Mouse (Mus musculus) E14TG2a.4 (cell line): ENCODE measurements around the gene Rsad2.

ENCODE experiments used
- H3K27me3 ChIP-seq: 2 replicates; pipeline ENCODE4 v1.6.1; 2014; ENCODE audit warnings: low read length, control low read depth; ENCODE audit not compliant: insufficient read depth
- H3K36me3 ChIP-seq: 2 replicates; pipeline ENCODE4 v1.6.1; 2014; ENCODE audit warnings: low read length, control low read depth; ENCODE audit not compliant: insufficient read depth
- H3K4me1 ChIP-seq: replicated peaks from 2 replicates; pipeline ENCODE4 v1.6.1; 2014; ENCODE audit warnings: low read depth, low read length, control low read depth
- H3K4me3 ChIP-seq: replicated peaks from 2 replicates; pipeline ENCODE4 v1.5.1; 2014; ENCODE audit warnings: mild to moderate bottlenecking, low read length
- H3K9me3 ChIP-seq: 2 replicates; pipeline ENCODE4 v1.6.1; 2014; ENCODE audit warnings: low read length, control low read depth
- CTCF ChIP-seq: conservative IDR thresholded peaks from 2 replicates; pipeline ENCODE4 v1.5.1; 2014; ENCODE audit warnings: low read length
- NANOG ChIP-seq: IDR thresholded peaks from 2 replicates; pipeline ENCODE4 v1.6.1; 2014; ENCODE audit warnings: borderline replicate concordance, low read length, mixed read lengths
- POU5F1 ChIP-seq: IDR thresholded peaks from 2 replicates; pipeline ENCODE4 v1.6.1; 2014; ENCODE audit warnings: low read length, borderline replicate concordance

The Rsad2 gene

DNA sequence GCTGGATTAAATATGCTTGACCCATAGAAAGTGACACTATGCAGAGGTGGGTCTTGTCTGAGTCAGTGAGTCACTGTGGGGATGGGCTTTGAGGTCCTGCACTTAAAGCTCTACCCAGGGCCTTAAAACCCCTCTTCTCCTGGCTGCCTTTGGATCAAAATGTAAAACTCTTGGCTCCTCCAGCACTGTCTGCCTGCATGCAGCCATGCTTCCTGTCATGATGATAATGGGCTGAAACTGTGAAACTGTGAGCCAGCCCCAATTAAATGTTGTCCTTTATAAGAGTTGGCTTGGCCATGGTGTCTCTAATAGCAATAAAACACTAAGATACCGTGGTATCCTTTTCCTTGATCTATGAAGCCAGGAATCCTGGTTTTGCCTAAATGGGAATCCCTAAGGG is 55.0 kb downstream of the Rsad2 start:
- Histone ChIP-seq H3K36me3 (no peaks in the 10 kb centered on the region), H3K4me3 (no peak overlapping the region), H3K27me3 (no peaks in the 10 kb centered on the region), H3K4me1 (no peaks in the 10 kb centered on the region), H3K9me3 (no peaks in the 10 kb centered on the region)
- TF ChIP-seq CTCF (no peak), POU5F1 (no peak), NANOG (no peak)

DNA sequence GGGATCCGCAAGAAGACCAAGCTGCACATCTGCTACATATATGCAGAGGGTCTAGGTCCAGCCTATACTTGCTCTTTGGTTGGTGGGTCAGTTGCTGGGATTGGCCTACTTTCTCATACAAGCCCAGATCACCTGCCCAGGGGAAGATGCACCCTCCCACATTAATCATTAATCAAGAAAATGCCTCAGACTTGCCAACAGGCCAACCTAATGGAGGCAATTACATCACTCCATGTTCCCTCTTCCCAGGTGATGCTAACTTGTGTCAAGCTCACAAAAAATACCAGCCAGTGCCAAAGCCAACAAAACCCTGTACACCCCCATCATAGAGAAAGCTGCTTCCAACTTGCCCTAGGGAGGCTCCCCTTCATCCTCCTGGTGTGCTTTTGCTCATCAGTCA is 55.5 kb downstream of the Rsad2 start:
- no peak overlapping the region for H3K4me3 ChIP-seq
- no peaks in the 10 kb centered on the region for H3K36me3 ChIP-seq
- H3K4me1 ChIP-seq, result no peaks in the 10 kb centered on the region
- no peaks in the 10 kb centered on the region for H3K9me3 ChIP-seq
- H3K27me3 ChIP-seq, result no peaks in the 10 kb centered on the region
- TF ChIP-seq CTCF (no peak), POU5F1 (no peak), NANOG (no peak)

DNA sequence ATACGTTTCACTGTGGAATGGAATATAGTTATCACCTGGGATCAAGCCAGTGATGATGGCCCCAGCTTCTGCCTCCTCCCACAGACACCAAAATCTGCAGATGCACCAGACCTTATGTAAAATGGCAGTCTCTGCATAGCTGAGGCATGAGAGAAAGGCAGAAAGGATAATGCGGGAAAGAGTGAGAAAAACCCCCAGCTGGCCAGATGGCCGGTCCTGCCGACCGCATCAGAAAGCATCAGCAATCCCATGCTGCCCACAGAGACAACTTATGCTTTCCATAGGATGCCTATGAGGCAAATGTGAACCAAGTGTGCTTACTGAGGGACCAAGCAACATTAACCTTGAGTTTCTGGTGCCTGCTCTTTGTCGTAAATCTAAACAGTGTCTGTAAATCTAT is 56.9 kb downstream of the Rsad2 start:
- Histone ChIP-seq H3K27me3 (no peaks in the 10 kb centered on the region), H3K4me3 (no peak overlapping the region), H3K36me3 (no peaks in the 10 kb centered on the region), H3K4me1 (no peaks in the 10 kb centered on the region), H3K9me3 (no peaks in the 10 kb centered on the region)
- no peak for TF ChIP-seq NANOG
- TF ChIP-seq CTCF, result no peak
- no peak for TF ChIP-seq POU5F1

DNA sequence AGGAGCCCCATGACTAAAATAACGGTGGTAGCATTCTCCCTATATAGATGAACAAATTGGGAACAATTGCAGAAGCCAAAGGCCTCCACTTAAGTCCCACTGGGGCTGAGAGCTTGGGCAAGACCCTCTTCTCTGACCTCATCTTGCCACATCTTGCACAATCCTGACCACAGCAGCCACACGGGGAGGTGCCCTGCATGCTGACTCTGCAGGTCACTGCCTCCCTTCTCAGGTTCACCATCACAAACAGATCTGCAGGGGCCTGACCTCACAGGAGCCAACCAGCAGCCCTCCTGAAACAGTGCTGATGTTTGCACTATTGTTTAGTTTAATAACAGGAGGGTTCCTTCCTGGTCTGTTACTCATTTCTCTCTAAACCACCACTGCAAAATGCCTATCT is 57.7 kb downstream of the Rsad2 start:
- no peak for TF ChIP-seq POU5F1
- TF ChIP-seq NANOG, result no peak
- TF ChIP-seq CTCF, result no peak
- H3K9me3 ChIP-seq, result no peaks in the 10 kb centered on the region
- no peaks in the 10 kb centered on the region for H3K4me1 ChIP-seq
- H3K27me3 ChIP-seq, result no peaks in the 10 kb centered on the region
- H3K4me3 ChIP-seq, result no peak overlapping the region
- H3K36me3 ChIP-seq, result no peaks in the 10 kb centered on the region

DNA sequence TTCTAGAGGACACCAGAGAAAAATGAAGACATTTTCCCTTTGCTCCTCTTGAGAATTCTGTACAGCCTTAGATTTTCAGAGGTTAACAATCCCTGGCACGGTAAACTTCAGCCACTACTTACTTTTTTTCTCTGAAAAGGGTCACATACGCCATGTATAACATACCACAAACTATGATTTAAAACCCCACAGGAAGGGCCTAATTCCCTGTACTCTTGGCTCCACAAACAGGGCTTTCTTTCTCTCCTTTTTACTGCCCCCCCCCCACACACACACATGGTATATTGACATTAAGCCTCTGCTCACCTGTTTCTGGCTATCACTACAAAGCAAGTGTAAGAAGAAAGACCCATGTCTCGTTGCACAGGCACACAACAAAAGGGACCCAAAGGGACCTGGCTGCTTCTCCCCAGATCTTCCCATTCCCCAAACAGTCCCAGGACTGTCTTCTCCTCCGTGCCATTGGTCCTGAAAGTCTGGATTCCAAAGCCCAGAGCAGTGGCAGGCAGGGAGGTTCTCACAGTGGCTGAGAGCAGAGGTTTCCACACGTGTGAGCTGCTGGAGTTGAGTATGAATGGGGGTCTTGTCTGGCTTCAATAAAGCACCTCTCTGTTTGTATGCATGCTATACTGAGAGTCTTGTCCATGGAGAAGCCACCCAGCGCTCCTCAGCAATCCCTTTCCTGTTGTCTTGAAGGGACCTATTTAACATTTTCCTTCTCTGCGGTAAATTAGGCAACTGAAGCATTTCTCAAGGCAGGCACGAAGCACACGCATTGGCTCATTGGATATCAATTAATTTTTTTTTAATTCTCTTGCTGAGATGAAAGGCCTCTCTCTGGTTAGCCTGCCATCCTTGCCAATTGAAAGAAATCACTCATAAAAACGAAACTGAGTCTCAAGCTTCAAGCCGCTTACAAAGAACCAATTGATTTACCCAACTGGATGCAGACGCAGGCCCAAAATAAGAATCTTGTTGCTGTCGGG is 61.5 kb downstream of the Rsad2 start:
- TF ChIP-seq NANOG, result no peak
- TF ChIP-seq POU5F1, result no peak
- no peak for TF ChIP-seq CTCF
- H3K9me3 ChIP-seq, result no peaks in the 10 kb centered on the region
- no peaks in the 10 kb centered on the region for H3K27me3 ChIP-seq

DNA sequence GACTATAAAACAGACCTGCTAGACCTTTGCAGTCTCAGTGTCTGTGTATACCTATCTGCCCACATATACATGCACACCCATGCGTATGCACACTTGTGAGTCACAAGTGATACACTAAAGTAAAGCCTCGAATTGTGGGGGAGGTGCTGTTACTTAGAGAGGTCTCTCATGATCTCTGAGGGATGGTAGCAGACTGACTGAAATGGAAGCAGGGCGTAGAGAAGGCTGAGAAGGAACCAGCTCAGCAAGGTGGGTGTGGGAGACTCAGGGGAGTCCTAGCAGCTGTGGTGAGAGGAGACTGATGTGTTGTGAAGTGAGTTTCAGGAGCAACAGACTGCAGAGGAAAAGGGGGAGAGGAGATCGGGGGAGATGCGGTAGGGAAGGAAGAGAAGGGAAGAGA is 63.0 kb downstream of the Rsad2 start:
- Histone ChIP-seq H3K27me3 (no peaks in the 10 kb centered on the region), H3K36me3 (no peaks in the 10 kb centered on the region), H3K4me3 (no peak overlapping the region), H3K9me3 (no peaks in the 10 kb centered on the region), H3K4me1 (no peaks in the 10 kb centered on the region)
- TF ChIP-seq NANOG, result no peak

More for the DNA sequence above, 61.5 kb downstream of the Rsad2 start:
- no peak overlapping the region for H3K4me3 ChIP-seq
- no peaks in the 10 kb centered on the region for H3K4me1 ChIP-seq
- no peaks in the 10 kb centered on the region for H3K36me3 ChIP-seq
